Mouse (Mus musculus) embryonic fibroblast, embryonic 13.5 days (primary cell): ENCODE data around the gene Fndc7.

Experiments used
- CTCF ChIP-seq: IDR thresholded peaks from 2 replicates; pipeline ENCODE4 v1.5.1; 2011; ENCODE audit warnings: mild to moderate bottlenecking, control low read depth, low read length, moderate library complexity, borderline replicate concordance; ENCODE audit not compliant: insufficient read depth
- POLR2A ChIP-seq: IDR thresholded peaks from 2 replicates; pipeline ENCODE4 v1.6.1; 2011; ENCODE audit warnings: low read depth, mild to moderate bottlenecking, control low read depth, low read length, moderate library complexity

GRCm38 (mm10) chr3:108867449-108867848 lies 22.4 kb downstream of the Fndc7 start:
- TF ChIP-seq POLR2A (no peak), CTCF (no peak)
